Mouse (Mus musculus): ENCODE measurements around the gene Lpin3.

Lpin3 gene

DNA sequence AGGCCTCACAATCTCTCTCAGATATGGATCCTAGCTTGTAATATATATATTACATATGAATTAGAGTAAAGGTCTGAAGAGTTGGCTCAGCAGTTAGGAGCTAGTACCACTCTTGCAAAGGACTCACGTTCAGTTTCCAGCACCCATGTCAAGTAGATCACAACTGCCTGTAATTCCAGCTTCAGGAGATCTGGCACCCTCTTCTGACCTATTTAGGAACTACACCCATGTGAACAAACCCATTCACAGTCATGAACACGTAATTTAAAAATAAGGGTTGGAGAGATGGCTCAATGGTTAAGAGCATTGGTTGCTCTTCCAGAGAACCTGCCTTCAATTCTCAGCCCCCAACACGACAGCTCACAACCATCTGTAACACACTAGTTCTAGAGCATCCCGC is 4.4 kb upstream of the Lpin3 start:
- peaks cover 10% of the 10 kb centered on the region for H3K4me1 ChIP-seq (replicated peaks; ENCODE audit: low read depth, low read length)
- H3K36me3 ChIP-seq (ENCODE audit: insufficient read depth, low read length) = no peaks in the 10 kb centered on the region
- no peak overlapping the region for H3K4me3 ChIP-seq (replicated peaks; ENCODE audit: low read length)
- peaks cover 15% of the 10 kb centered on the region for H3K27me3 ChIP-seq (ENCODE audit: insufficient read depth, low read length)
- no peak for TF ChIP-seq POU5F1 (IDR thresholded peaks at IDR 0.05; ENCODE audit: borderline replicate concordance, low read length)
- TF ChIP-seq CTCF (conservative IDR thresholded peaks at IDR 0.05; ENCODE audit: low read length) = peak; percentile 90
- TF ChIP-seq NANOG (IDR thresholded peaks at IDR 0.05; ENCODE audit: borderline replicate concordance, low read length) = no peak
- 0 out of 2 replicates have a peak, but pooled peaks cover 7% of the 10 kb centered on the region for H3K9me3 ChIP-seq (ENCODE audit: low read length)

DNA sequence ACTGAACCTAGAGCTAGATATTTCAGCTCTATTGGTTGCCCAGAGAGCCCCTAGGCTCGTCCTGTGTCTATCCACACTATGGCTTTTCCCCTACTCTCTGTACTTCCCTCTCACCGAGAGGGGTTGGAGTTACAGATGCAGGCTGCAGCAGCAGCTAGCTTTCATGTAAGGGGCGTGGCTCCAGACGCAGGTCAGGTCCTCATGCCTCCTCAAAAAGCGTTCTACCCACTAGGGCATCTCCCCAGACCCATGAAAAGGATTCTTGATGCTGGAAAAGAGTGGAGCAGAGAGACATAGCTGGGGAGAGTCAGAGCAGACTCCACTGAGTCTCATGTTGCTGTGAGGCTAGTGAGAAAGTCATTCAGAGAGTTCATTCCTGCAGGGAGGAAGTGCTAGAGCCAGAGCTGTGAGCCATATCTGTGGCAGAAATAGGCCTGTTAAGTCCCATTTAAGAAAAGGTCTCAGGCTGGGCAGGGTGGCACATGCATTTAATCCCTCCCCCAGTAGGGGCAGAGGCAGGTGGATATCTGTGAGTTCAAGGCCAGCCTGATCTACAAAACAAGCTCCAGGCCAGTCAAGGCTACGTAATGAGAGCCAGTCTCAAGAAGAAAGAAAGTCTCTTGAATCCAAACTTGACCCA is 1.1 kb downstream of the Lpin3 start:
- peaks cover 7% of the 10 kb centered on the region for H3K4me1 ChIP-seq (replicated peaks; ENCODE audit: low read depth, low read length)
- no peak overlapping the region for H3K4me3 ChIP-seq (replicated peaks; ENCODE audit: low read length)
- peaks cover 4% of the 10 kb centered on the region for H3K27me3 ChIP-seq (ENCODE audit: insufficient read depth, low read length)
- TF ChIP-seq CTCF (conservative IDR thresholded peaks at IDR 0.05; ENCODE audit: low read length) (no peak), NANOG (IDR thresholded peaks at IDR 0.05; ENCODE audit: borderline replicate concordance, low read length) (no peak), POU5F1 (IDR thresholded peaks at IDR 0.05; ENCODE audit: borderline replicate concordance, low read length) (no peak)
- no peaks in the 10 kb centered on the region for H3K9me3 ChIP-seq (ENCODE audit: low read length)
- H3K36me3 ChIP-seq (ENCODE audit: insufficient read depth, low read length) = no peaks in the 10 kb centered on the region

DNA sequence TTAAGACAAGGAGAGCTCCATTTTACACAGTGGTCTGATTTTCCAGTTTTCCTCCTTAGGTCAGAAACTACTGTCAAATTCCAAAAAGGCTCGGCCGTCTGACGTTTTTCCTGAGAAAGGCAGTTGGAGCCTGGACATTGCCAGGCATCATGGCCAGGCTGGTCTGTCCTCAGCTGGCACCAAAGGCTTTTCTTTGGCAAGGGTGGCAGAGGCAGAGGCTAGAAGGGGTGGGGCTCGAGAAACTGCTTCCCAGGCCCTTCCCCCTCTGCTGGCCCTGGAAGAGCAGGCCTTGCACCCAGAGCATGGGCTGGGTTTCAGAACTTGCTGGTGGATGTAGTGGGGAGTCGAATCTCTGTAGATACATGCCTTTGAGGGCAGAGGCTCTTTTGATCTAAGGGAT is 2.0 kb downstream of the Lpin3 start:
- Histone ChIP-seq H3K9me3 (ENCODE audit: low read length) (no peaks in the 10 kb centered on the region), H3K4me1 (replicated peaks; ENCODE audit: low read depth, low read length) (peaks cover 8% of the 10 kb centered on the region), H3K4me3 (replicated peaks; ENCODE audit: low read length) (no peak overlapping the region), H3K36me3 (ENCODE audit: insufficient read depth, low read length) (no peaks in the 10 kb centered on the region), H3K27me3 (ENCODE audit: insufficient read depth, low read length) (peaks cover 4% of the 10 kb centered on the region)
- TF ChIP-seq POU5F1 (IDR thresholded peaks at IDR 0.05; ENCODE audit: borderline replicate concordance, low read length) = no peak
- TF ChIP-seq CTCF (conservative IDR thresholded peaks at IDR 0.05; ENCODE audit: low read length) = no peak
- no peak for TF ChIP-seq NANOG (IDR thresholded peaks at IDR 0.05; ENCODE audit: borderline replicate concordance, low read length)

DNA sequence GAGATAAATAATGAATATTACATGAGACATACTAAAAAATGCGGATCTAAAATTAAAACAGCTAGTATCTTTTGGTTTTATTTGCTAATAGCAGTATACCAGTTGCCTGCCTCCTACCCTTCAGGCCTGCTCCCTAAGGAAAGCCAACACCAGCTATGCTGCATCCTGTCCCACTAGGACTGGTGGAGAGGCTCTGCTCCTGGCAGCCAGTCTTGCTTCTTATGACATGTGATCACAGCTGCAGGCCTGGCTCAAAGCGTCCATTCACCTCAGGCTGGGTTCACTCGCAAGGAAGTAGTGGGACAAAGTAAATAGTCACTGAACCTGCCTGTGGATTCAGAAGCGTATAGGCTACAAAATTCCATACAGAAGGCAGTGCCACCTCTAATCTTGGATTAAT is 3.4 kb downstream of the Lpin3 start:
- Histone ChIP-seq H3K36me3 (ENCODE audit: insufficient read depth, low read length) (no peaks in the 10 kb centered on the region), H3K4me1 (replicated peaks; ENCODE audit: low read depth, low read length) (peaks cover 17% of the 10 kb centered on the region), H3K4me3 (replicated peaks; ENCODE audit: low read length) (no peak overlapping the region), H3K27me3 (ENCODE audit: insufficient read depth, low read length) (peaks cover 4% of the 10 kb centered on the region), H3K9me3 (ENCODE audit: low read length) (no peaks in the 10 kb centered on the region)
- no peak for TF ChIP-seq CTCF (conservative IDR thresholded peaks at IDR 0.05; ENCODE audit: low read length)
- no peak for TF ChIP-seq POU5F1 (IDR thresholded peaks at IDR 0.05; ENCODE audit: borderline replicate concordance, low read length)
- TF ChIP-seq NANOG (IDR thresholded peaks at IDR 0.05; ENCODE audit: borderline replicate concordance, low read length) = no peak

DNA sequence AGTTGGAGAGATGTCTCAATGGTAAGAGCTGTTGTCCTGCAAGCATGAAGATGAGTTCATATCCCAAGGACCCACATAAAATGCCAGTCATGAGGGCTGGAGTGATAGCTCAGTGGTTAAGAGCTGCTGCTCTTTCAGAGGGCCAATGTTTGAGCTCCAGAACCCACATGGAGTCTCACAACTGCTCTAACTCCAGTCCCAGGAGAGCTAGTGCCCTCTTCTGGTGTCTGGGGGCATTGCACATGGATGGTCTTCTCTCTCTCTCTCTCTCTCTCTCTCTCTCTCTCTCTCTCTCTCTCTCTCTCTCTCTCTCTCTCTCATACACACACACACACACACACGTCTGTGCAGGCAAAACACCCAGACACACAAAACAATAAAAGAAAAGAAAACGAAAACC is 4.4 kb downstream of the Lpin3 start:
- Histone ChIP-seq H3K27me3 (ENCODE audit: insufficient read depth, low read length) (peaks cover 4% of the 10 kb centered on the region), H3K4me1 (replicated peaks; ENCODE audit: low read depth, low read length) (peaks cover 17% of the 10 kb centered on the region), H3K9me3 (ENCODE audit: low read length) (no peaks in the 10 kb centered on the region), H3K4me3 (replicated peaks; ENCODE audit: low read length) (no peak overlapping the region), H3K36me3 (ENCODE audit: insufficient read depth, low read length) (no peaks in the 10 kb centered on the region)
- TF ChIP-seq POU5F1 (IDR thresholded peaks at IDR 0.05; ENCODE audit: borderline replicate concordance, low read length) (no peak), CTCF (conservative IDR thresholded peaks at IDR 0.05; ENCODE audit: low read length) (peak; percentile 60)

DNA sequence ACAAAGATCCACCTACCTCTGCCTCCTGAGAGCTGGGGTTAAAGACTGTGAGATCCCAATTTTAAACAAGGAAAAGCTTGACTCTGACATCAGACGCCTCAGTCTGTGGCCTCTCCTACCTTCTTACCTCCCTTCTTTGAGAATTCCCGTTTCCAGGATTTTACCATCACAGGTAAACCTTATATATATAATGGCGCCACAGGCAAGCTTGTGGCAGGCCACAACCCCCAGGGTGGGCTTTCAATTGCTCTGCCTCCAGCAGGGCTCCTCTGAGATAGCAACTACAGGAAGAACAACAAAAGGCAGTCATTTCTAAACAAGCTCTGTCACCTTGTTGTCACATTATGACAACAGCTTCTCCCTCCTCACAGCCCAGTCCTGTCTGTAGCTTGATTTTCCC is 5.8 kb downstream of the Lpin3 start:
- H3K4me3 ChIP-seq (replicated peaks; ENCODE audit: low read length) = no peak overlapping the region
- TF ChIP-seq POU5F1 (IDR thresholded peaks at IDR 0.05; ENCODE audit: borderline replicate concordance, low read length) (no peak), NANOG (IDR thresholded peaks at IDR 0.05; ENCODE audit: borderline replicate concordance, low read length) (no peak)
- peaks cover 4% of the 10 kb centered on the region for H3K27me3 ChIP-seq (ENCODE audit: insufficient read depth, low read length)
- H3K9me3 ChIP-seq (ENCODE audit: low read length) = no peaks in the 10 kb centered on the region
- no peaks in the 10 kb centered on the region for H3K36me3 ChIP-seq (ENCODE audit: insufficient read depth, low read length)
- peaks cover 17% of the 10 kb centered on the region for H3K4me1 ChIP-seq (replicated peaks; ENCODE audit: low read depth, low read length)

DNA sequence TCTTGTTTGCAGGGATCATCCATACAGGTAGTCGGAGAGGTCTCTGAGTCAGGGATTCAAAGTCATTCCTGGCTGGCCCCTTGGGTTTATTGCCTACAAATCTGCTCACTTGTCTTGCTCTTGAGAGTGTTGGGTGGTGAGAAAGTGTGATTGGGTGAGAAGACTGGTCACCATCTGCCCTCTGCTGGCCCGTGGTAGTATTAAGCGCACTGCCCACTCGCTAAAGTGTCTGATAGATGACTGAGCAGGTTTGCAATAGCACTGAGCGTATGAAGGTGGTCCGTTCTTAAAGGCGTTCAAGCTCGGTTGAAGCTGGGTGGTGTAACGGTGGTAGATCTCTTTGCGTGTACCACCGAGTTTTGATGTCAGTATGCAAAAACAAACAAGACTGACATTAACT is 6.8 kb downstream of the Lpin3 start:
- Histone ChIP-seq H3K4me1 (replicated peaks; ENCODE audit: low read depth, low read length) (peaks cover 13% of the 10 kb centered on the region), H3K27me3 (ENCODE audit: insufficient read depth, low read length) (peaks cover 6% of the 10 kb centered on the region), H3K36me3 (ENCODE audit: insufficient read depth, low read length) (no peaks in the 10 kb centered on the region), H3K4me3 (replicated peaks; ENCODE audit: low read length) (peak overlapping the region; percentile 81), H3K9me3 (ENCODE audit: low read length) (no peaks in the 10 kb centered on the region)
- TF ChIP-seq POU5F1 (IDR thresholded peaks at IDR 0.05; ENCODE audit: borderline replicate concordance, low read length) (no peak), CTCF (conservative IDR thresholded peaks at IDR 0.05; ENCODE audit: low read length) (peak; percentile 53)

DNA sequence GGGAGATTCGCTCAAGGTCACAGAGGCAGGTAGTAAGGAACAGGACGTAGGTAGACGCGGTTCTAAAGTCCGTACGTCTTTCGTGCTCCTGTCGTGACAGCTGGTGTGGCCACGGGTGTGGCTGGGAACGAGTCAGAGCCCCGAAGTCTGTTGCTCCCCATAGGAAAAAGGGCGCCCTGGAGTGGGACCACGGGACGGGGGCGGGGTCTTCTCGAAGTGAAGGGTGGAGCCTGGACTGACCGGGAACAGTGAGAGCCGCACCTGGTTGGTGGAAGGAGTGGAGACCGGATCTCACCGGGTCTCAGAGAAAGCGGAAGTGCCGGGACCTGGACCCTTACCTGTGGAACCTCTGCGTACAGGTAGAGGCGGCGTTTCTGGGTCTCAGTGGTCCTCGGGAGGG is 7.4 kb downstream of the Lpin3 start:
- H3K9me3 ChIP-seq (ENCODE audit: low read length) = no peaks in the 10 kb centered on the region
- peaks cover 6% of the 10 kb centered on the region for H3K27me3 ChIP-seq (ENCODE audit: insufficient read depth, low read length)

DNA sequence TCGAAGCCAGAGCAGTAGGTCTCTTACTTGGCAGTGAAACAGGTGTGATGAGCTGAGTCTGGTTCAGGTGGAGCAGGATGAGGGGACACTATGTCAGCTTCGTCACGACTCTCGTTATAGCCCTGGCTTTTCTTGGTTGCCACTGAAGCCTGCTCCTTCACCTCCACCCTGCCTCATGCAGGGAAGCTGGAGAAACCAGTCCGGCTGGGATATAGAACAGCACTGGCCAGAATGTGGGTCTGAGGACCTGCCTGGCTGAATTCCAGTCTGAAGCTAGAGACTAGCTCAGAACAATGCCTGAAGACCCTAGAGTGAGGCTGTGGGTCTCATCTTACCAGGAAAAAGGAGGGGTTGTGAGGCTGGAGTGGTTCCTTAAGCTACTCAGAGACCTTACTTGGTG is 10.6 kb downstream of the Lpin3 start:
- Histone ChIP-seq H3K9me3 (ENCODE audit: low read length) (peaks cover 4% of the 10 kb centered on the region; the same call in 1 of the 2 replicates), H3K4me3 (replicated peaks; ENCODE audit: low read length) (no peak overlapping the region), H3K4me1 (replicated peaks; ENCODE audit: low read depth, low read length) (peaks cover 10% of the 10 kb centered on the region), H3K27me3 (ENCODE audit: insufficient read depth, low read length) (peaks cover 2% of the 10 kb centered on the region; the same call in 1 of the 2 replicates), H3K36me3 (ENCODE audit: insufficient read depth, low read length) (peaks cover 15% of the 10 kb centered on the region)
- no peak for TF ChIP-seq NANOG (IDR thresholded peaks at IDR 0.05; ENCODE audit: borderline replicate concordance, low read length)
- no peak for TF ChIP-seq CTCF (conservative IDR thresholded peaks at IDR 0.05; ENCODE audit: low read length)
- no peak for TF ChIP-seq POU5F1 (IDR thresholded peaks at IDR 0.05; ENCODE audit: borderline replicate concordance, low read length)

More for the DNA sequence above, 7.4 kb downstream of the Lpin3 start:
- Histone ChIP-seq H3K4me3 (replicated peaks; ENCODE audit: low read length) (peak overlapping the region; percentile 81), H3K36me3 (ENCODE audit: insufficient read depth, low read length) (0 out of 2 replicates have a peak, but pooled peaks cover 3% of the 10 kb centered on the region), H3K4me1 (replicated peaks; ENCODE audit: low read depth, low read length) (peaks cover 10% of the 10 kb centered on the region)
- TF ChIP-seq NANOG (IDR thresholded peaks at IDR 0.05; ENCODE audit: borderline replicate concordance, low read length) (no peak), POU5F1 (IDR thresholded peaks at IDR 0.05; ENCODE audit: borderline replicate concordance, low read length) (no peak), CTCF (conservative IDR thresholded peaks at IDR 0.05; ENCODE audit: low read length) (no peak)

Data from E14TG2a.4 (cell line).